Mouse (Mus musculus): ENCODE results near the gene Msmp. TPM values are rescaled to one million over a fixed set of nuclear protein-coding genes. Genes with fewer than 3 reads are reported as not detected.

Msmp gene
- total RNA-seq, 1 experiment = 0.49 TPM

GRCm38 (mm10) chr4:43571395-43572045 lies 12.8 kb downstream of the Msmp start:
- H3K4me1 ChIP-seq (ENCODE audit: control insufficient read depth in 2 of 2, insufficient read depth in 2 of 2, low read length in 2 of 2, poor library complexity in 1 of 2) = peaks cover 0 to 3% of the 10 kb centered on the region in 2 experiments; a peak in 2 of 4 replicates
- in situ Hi-C loops (cut with MboI; ENCODE audit: low sequenced_read_pairs in 2 of 2, unreplicated experiment in 2 of 2) = no loop called here

DNA sequence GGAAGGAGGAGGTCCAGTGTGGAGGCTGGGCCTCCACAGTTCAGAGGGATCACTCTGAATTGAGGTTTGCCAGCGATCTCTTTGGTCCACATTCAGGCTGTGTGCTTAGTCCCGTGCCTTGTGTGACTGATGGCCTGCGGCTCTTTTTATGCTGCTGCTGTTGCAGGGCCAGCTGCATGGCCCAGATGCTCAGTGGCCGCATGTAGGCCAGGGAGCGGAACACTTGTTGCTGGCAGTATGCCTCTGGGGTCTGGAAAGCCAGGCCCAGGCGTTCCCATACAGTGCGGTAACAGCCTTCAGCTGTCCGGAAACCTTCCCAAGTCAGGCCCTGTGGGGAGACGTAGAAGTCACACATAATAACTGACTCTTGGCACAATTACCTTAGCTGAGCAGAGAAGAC lies 17.2 kb downstream of the Msmp start:
- no peak overlapping the region for H3K4me3 ChIP-seq (ENCODE audit: insufficient read depth in 1 of 2, low read depth in 1 of 2, low read length in 2 of 2, poor library complexity in 1 of 2, severe bottlenecking in 1 of 2)
- in situ Hi-C loops (cut with MboI; ENCODE audit: low sequenced_read_pairs in 2 of 2, unreplicated experiment in 2 of 2) = no loop called here
- TF ChIP-seq CHD2 (IDR thresholded peaks at IDR 0.05; ENCODE audit: low read depth, low read length) (no peak), ZNF384 (IDR thresholded peaks at IDR 0.05; ENCODE audit: low read depth, low read length) (no peak), HCFC1 (IDR thresholded peaks at IDR 0.05; ENCODE audit: borderline replicate concordance, insufficient read depth, low read length) (no peak)
- DNase-seq (ENCODE audit: low read depth, low spot score) = no peak
- H3K27ac ChIP-seq (ENCODE audit: insufficient read depth, low read depth, low read length, poor library complexity, severe bottlenecking) = no peak overlapping the region
- peaks cover 34% of the 10 kb centered on the region for H3K36me3 ChIP-seq (ENCODE audit: control insufficient read depth, insufficient read depth, low read length, poor library complexity, severe bottlenecking)
- peaks cover 0 to 3% of the 10 kb centered on the region in 2 experiments; a peak in 1 of 4 replicates for H3K4me1 ChIP-seq (ENCODE audit: control insufficient read depth in 2 of 2, insufficient read depth in 2 of 2, low read length in 2 of 2, poor library complexity in 1 of 2)
- no peak overlapping the region for H3K9ac ChIP-seq (ENCODE audit: insufficient read depth, low read depth, low read length, poor library complexity, severe bottlenecking)
- no peaks in the 10 kb centered on the region for H3K9me3 ChIP-seq (ENCODE audit: control insufficient read depth, insufficient read depth, low read depth, low read length)

More at GRCm38 (mm10) chr4:43571395-43572045, 12.8 kb downstream of the Msmp start:
- DNase-seq (ENCODE audit: low read depth, low spot score) = no peak
- peaks cover 28% of the 10 kb centered on the region for H3K36me3 ChIP-seq (ENCODE audit: control insufficient read depth, insufficient read depth, low read length, poor library complexity, severe bottlenecking)
- H3K9ac ChIP-seq (ENCODE audit: insufficient read depth, low read depth, low read length, poor library complexity, severe bottlenecking) = no peak overlapping the region
- no peak overlapping the region for H3K27ac ChIP-seq (ENCODE audit: insufficient read depth, low read depth, low read length, poor library complexity, severe bottlenecking)
- H3K4me3 ChIP-seq (ENCODE audit: insufficient read depth in 1 of 2, low read depth in 1 of 2, low read length in 2 of 2, poor library complexity in 1 of 2, severe bottlenecking in 1 of 2) = no peak overlapping the region
- no peak for TF ChIP-seq ZNF384 (IDR thresholded peaks at IDR 0.05; ENCODE audit: low read depth, low read length)
- TF ChIP-seq CHD2 (IDR thresholded peaks at IDR 0.05; ENCODE audit: low read depth, low read length) = no peak
- no peak for TF ChIP-seq HCFC1 (IDR thresholded peaks at IDR 0.05; ENCODE audit: borderline replicate concordance, insufficient read depth, low read length)
- TF ChIP-seq MAFK (IDR thresholded peaks at IDR 0.05; ENCODE audit: insufficient read depth, low read depth, low read length) = no peak
- TF ChIP-seq ZC3H11A (IDR thresholded peaks at IDR 0.05; ENCODE audit: borderline replicate concordance, low read depth, low read length) = no peak
- H3K9me3 ChIP-seq (ENCODE audit: control insufficient read depth, insufficient read depth, low read depth, low read length) = no peaks in the 10 kb centered on the region

DNA sequence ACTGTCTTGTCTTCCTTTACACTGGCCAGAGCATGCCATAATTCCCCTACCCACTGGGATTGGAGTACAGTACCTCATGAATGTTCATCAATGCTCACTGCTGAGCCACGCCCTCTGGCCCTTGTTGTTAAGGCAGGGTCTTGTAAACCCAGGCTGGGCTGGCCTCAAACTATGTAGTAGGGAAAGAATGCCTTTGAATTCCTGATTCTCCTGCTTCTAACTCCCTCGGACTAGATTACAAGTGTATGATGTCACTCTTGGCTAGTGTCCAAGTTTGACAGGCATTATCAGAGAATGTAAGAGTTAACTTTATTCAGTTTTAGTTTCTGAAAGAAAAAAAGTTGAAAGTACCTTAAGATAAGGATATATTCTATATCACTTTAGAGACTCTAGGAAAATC lies 20.1 kb downstream of the Msmp start:
- in situ Hi-C loops (cut with MboI; ENCODE audit: low sequenced_read_pairs in 2 of 2, unreplicated experiment in 2 of 2) = no loop called here
- H3K4me1 ChIP-seq (ENCODE audit: control insufficient read depth in 2 of 2, insufficient read depth in 2 of 2, low read length in 2 of 2, poor library complexity in 1 of 2) = peaks cover 3 to 17% of the 10 kb centered on the region in 2 experiments
- H3K9ac ChIP-seq (ENCODE audit: insufficient read depth, low read depth, low read length, poor library complexity, severe bottlenecking) = no peak overlapping the region
- H3K36me3 ChIP-seq (ENCODE audit: control insufficient read depth, insufficient read depth, low read length, poor library complexity, severe bottlenecking) = peaks cover 28% of the 10 kb centered on the region
- TF ChIP-seq HCFC1 (IDR thresholded peaks at IDR 0.05; ENCODE audit: borderline replicate concordance, insufficient read depth, low read length) (no peak), CHD2 (IDR thresholded peaks at IDR 0.05; ENCODE audit: low read depth, low read length) (no peak), ZC3H11A (IDR thresholded peaks at IDR 0.05; ENCODE audit: borderline replicate concordance, low read depth, low read length) (no peak), MAFK (IDR thresholded peaks at IDR 0.05; ENCODE audit: insufficient read depth, low read depth, low read length) (no peak), ZNF384 (IDR thresholded peaks at IDR 0.05; ENCODE audit: low read depth, low read length) (no peak)
- no peak for DNase-seq (ENCODE audit: low read depth, low spot score)
- H3K4me3 ChIP-seq (ENCODE audit: insufficient read depth in 1 of 2, low read depth in 1 of 2, low read length in 2 of 2, poor library complexity in 1 of 2, severe bottlenecking in 1 of 2) = no peak overlapping the region
- no peak overlapping the region for H3K27ac ChIP-seq (ENCODE audit: insufficient read depth, low read depth, low read length, poor library complexity, severe bottlenecking)
- no peaks in the 10 kb centered on the region for H3K9me3 ChIP-seq (ENCODE audit: control insufficient read depth, insufficient read depth, low read depth, low read length)

DNA sequence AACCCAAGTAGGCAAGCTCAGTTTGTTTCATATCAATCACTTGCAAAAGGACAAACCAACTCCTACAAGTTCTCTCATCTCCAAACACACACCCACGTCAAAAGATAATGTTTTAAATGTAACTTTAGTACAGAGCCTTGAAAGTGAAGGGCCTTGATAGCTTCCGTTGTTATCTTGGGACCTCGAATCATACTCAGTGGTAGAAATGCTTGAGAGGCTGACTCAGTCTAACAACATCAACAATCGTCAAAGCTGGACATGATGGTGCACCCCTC lies 20.8 kb downstream of the Msmp start:
- H3K4me3 ChIP-seq (ENCODE audit: insufficient read depth in 1 of 2, low read depth in 1 of 2, low read length in 2 of 2, poor library complexity in 1 of 2, severe bottlenecking in 1 of 2) = no peak overlapping the region; a peak in 1 of 4 replicates
- no peak overlapping the region for H3K27ac ChIP-seq (ENCODE audit: insufficient read depth, low read depth, low read length, poor library complexity, severe bottlenecking)
- peaks cover 5 to 20% of the 10 kb centered on the region in 2 experiments for H3K4me1 ChIP-seq (ENCODE audit: control insufficient read depth in 2 of 2, insufficient read depth in 2 of 2, low read length in 2 of 2, poor library complexity in 1 of 2)
- H3K9me3 ChIP-seq (ENCODE audit: control insufficient read depth, insufficient read depth, low read depth, low read length) = no peaks in the 10 kb centered on the region
- peaks cover 25% of the 10 kb centered on the region for H3K36me3 ChIP-seq (ENCODE audit: control insufficient read depth, insufficient read depth, low read length, poor library complexity, severe bottlenecking)
- no peak for DNase-seq (ENCODE audit: low read depth, low spot score)
- TF ChIP-seq MAFK (IDR thresholded peaks at IDR 0.05; ENCODE audit: insufficient read depth, low read depth, low read length) = no peak
- no peak for TF ChIP-seq HCFC1 (IDR thresholded peaks at IDR 0.05; ENCODE audit: borderline replicate concordance, insufficient read depth, low read length)
- TF ChIP-seq CHD2 (IDR thresholded peaks at IDR 0.05; ENCODE audit: low read depth, low read length) = no peak
- no peak for TF ChIP-seq ZC3H11A (IDR thresholded peaks at IDR 0.05; ENCODE audit: borderline replicate concordance, low read depth, low read length)
- no peak for TF ChIP-seq ZNF384 (IDR thresholded peaks at IDR 0.05; ENCODE audit: low read depth, low read length)
- in situ Hi-C loops (cut with MboI; ENCODE audit: low sequenced_read_pairs in 2 of 2, unreplicated experiment in 2 of 2) = no loop called here
- H3K9ac ChIP-seq (ENCODE audit: insufficient read depth, low read depth, low read length, poor library complexity, severe bottlenecking) = no peak overlapping the region

Measured in ES-E14 (cell line).